Mouse (Mus musculus): Measurements from ENCODE around the gene Ccdc88b. TPM values are rescaled to one million over a fixed set of nuclear protein-coding genes. Genes with fewer than 3 reads are reported as not detected.

Gene Ccdc88b
- polyA plus RNA-seq, 1 experiment from 2014 or later, result 0.71 TPM

DNA sequence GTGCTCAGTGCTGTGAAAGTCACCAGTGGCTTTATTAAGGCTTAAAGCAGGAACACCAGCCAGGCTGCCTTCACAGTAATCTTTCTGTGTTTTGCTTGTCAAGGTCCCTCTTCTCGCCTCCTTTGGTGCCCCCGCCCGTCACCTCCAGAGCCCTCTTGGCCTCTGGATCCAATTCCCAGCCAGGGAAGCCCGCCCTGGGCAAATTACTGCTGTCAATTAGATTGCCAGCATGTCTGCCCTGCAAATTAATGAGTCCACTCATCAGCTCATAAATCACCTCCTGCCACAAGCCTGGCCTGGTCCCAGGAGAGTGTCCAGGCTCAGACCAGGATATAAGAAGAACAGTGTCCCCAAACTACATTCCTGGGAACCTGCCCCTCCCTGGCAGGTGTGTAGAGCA lies 43.6 kb downstream of the Ccdc88b start:
- Histone ChIP-seq H3K9me3 (replicated peaks) (no peaks in the 10 kb centered on the region), H3K4me3 (no peak overlapping the region), H3K4me2 (no peak overlapping the region), H3K27ac (no peak overlapping the region), H3K27me3 (no peaks in the 10 kb centered on the region), H3K36me3 (ENCODE audit: poor library complexity, severe bottlenecking) (no peaks in the 10 kb centered on the region), H3K4me1 (peaks cover 10% of the 10 kb centered on the region), H3K9ac (no peak overlapping the region)
- no peak for ATAC-seq
- 42% methylated on average over 4 of the region's 4 CpGs for WGBS

Small RNA genes within 50 kb of the gene (microRNA-seq; reads per million reads assigned to microRNA genes)
- gene Mir5046, result not detected

Other genes with a start within 250 kb of the Ccdc88b start
- 4.0 and 4.2 TPM in 2 replicates for gene Rps6ka4, start 17.6 kb downstream of the Ccdc88b start, polyA plus RNA-seq (2015; fragmentation: Nextera tagmentation; extraction: Ambion mirVana)
- gene Trmt112, start 51.5 kb upstream of the Ccdc88b start, polyA plus RNA-seq (2015; fragmentation: Nextera tagmentation; extraction: Ambion mirVana), result 141 and 167 TPM in 2 replicates
- 186 and 201 TPM in 2 replicates for gene Prdx5, start 51.9 kb upstream of the Ccdc88b start, polyA plus RNA-seq (2015; fragmentation: Nextera tagmentation; extraction: Ambion mirVana)
- gene Esrra, start 63.6 kb upstream of the Ccdc88b start, polyA plus RNA-seq (2015; fragmentation: Nextera tagmentation; extraction: Ambion mirVana), result 15.3 and 15.7 TPM in 2 replicates
- gene Catsperz, start 67.2 kb upstream of the Ccdc88b start, polyA plus RNA-seq (2015; fragmentation: Nextera tagmentation; extraction: Ambion mirVana), result 0.74 TPM in 1 of 2 replicates, not detected in the other
- gene Kcnk4, start 76.3 kb upstream of the Ccdc88b start, polyA plus RNA-seq (2015; fragmentation: Nextera tagmentation; extraction: Ambion mirVana), result 0.25 TPM in 1 of 2 replicates, not detected in the other
- 72.4 and 79.3 TPM in 2 replicates for gene Bad, start 83.7 kb upstream of the Ccdc88b start, polyA plus RNA-seq (2015; fragmentation: Nextera tagmentation; extraction: Ambion mirVana)
- 32.4 and 32.8 TPM in 2 replicates for gene Gpr137, start 84.3 kb upstream of the Ccdc88b start, polyA plus RNA-seq (2015; fragmentation: Nextera tagmentation; extraction: Ambion mirVana)
- gene Ppp1r14b, start 116.8 kb upstream of the Ccdc88b start, polyA plus RNA-seq (2015; fragmentation: Nextera tagmentation; extraction: Ambion mirVana), result 106 and 139 TPM in 2 replicates
- gene Plcb3, start 118.3 kb upstream of the Ccdc88b start, polyA plus RNA-seq (2015; fragmentation: Nextera tagmentation; extraction: Ambion mirVana), result 11.0 TPM in 2 replicates
- gene Fkbp2, start 122.3 kb upstream of the Ccdc88b start, polyA plus RNA-seq (2015; fragmentation: Nextera tagmentation; extraction: Ambion mirVana), result 86.9 and 97.9 TPM in 2 replicates
- gene Vegfb, start 129.4 kb upstream of the Ccdc88b start, polyA plus RNA-seq (2015; fragmentation: Nextera tagmentation; extraction: Ambion mirVana), result 33.4 and 34.6 TPM in 2 replicates
- gene Dnajc4, start 134.4 kb upstream of the Ccdc88b start, polyA plus RNA-seq (2015; fragmentation: Nextera tagmentation; extraction: Ambion mirVana), result 19.1 and 19.8 TPM in 2 replicates
- 19.1 TPM in 2 replicates for gene Nudt22, start 137.9 kb upstream of the Ccdc88b start, polyA plus RNA-seq (2015; fragmentation: Nextera tagmentation; extraction: Ambion mirVana)
- gene Trpt1, start 137.9 kb upstream of the Ccdc88b start, polyA plus RNA-seq (2015; fragmentation: Nextera tagmentation; extraction: Ambion mirVana), result 15.2 and 16.9 TPM in 2 replicates
- 3.0 and 3.9 TPM in 2 replicates for gene Fermt3, start 161.3 kb upstream of the Ccdc88b start, polyA plus RNA-seq (2015; fragmentation: Nextera tagmentation; extraction: Ambion mirVana)
- gene Stip1, start 181.8 kb upstream of the Ccdc88b start, polyA plus RNA-seq (2015; fragmentation: Nextera tagmentation; extraction: Ambion mirVana), result 289 and 311 TPM in 2 replicates
- gene Macrod1, start 198.6 kb upstream of the Ccdc88b start, polyA plus RNA-seq (2015; fragmentation: Nextera tagmentation; extraction: Ambion mirVana), result 3.3 and 4.4 TPM in 2 replicates
- 10.4 and 11.3 TPM in 2 replicates for gene Flrt1, start 247.5 kb upstream of the Ccdc88b start, polyA plus RNA-seq (2015; fragmentation: Nextera tagmentation; extraction: Ambion mirVana)

Data from forebrain, embryonic 13.5 days (tissue).